Mouse (Mus musculus): Measurements from ENCODE around the gene Sult2b1. TPM values are rescaled to one million over a fixed set of nuclear protein-coding genes. Genes with fewer than 3 reads are reported as not detected.

Sult2b1 gene
- polyA plus RNA-seq, 2 experiments, result 0.35 to 0.43 TPM

GRCm38 (mm10) chr7:45798931-45799330 lies 14.5 kb upstream of the Sult2b1 start:
- DNase-seq (ENCODE audit: low read depth in 3 of 3, low spot score in 3 of 3), result peak in 1 of 3 experiments; percentile 40
- H3K9me3 ChIP-seq (ENCODE audit: control insufficient read depth, low read length), result no peaks in the 10 kb centered on the region
- H3K4me2 ChIP-seq (ENCODE audit: low read depth), result peak overlapping the region; percentile 78
- 37% methylated on average over 7 of the region's 7 CpGs for WGBS (ENCODE audit: insufficient replicate concordance)
- H3K27me3 ChIP-seq (ENCODE audit: control insufficient read depth, insufficient read depth, low read length), result peaks cover 26% of the 10 kb centered on the region
- H3K4me3 ChIP-seq (ENCODE audit: insufficient read depth in 1 of 2, low read depth in 2 of 2, low read length in 2 of 2), result peak overlapping the region in 1 of 2 experiments; percentile 51; a peak in 1 of 4 replicates
- no peak for ATAC-seq (ENCODE audit: insufficient read depth)
- H3K4me1 ChIP-seq (replicated peaks; ENCODE audit: control insufficient read depth in 2 of 2, insufficient read depth in 2 of 2, low read length in 1 of 2), result peaks cover 16 to 32% of the 10 kb centered on the region in 2 experiments
- H3K9ac ChIP-seq (replicated peaks), result no peak overlapping the region
- TF ChIP-seq CTCF (IDR thresholded peaks at IDR 0.05; ENCODE audit: low read depth) (no peak), EP300 (IDR thresholded peaks at IDR 0.05; ENCODE audit: low read depth) (no peak)
- H3K36me3 ChIP-seq (replicated peaks; ENCODE audit: control insufficient read depth, insufficient read depth, low read depth), result no peaks in the 10 kb centered on the region
- no peak overlapping the region for H3K27ac ChIP-seq

- peak overlapping the region; percentile 32; the same call in 1 of the 2 replicates for H3K9ac ChIP-seq (replicated peaks)
- ATAC-seq (ENCODE audit: insufficient read depth) (no peak), DNase-seq (ENCODE audit: low read depth in 3 of 3, low spot score in 3 of 3) (peak in 1 of 3 experiments; percentile 40)
- peaks cover 26% of the 10 kb centered on the region for H3K27me3 ChIP-seq (ENCODE audit: control insufficient read depth, insufficient read depth, low read length)
- peak overlapping the region; percentile 51 to 52 for H3K4me3 ChIP-seq (ENCODE audit: insufficient read depth in 1 of 2, low read depth in 2 of 2, low read length in 2 of 2)
- no peak overlapping the region for H3K27ac ChIP-seq
- no peaks in the 10 kb centered on the region for H3K9me3 ChIP-seq (ENCODE audit: control insufficient read depth, low read length)
- no peaks in the 10 kb centered on the region for H3K36me3 ChIP-seq (replicated peaks; ENCODE audit: control insufficient read depth, insufficient read depth, low read depth)
- peaks cover 16 to 32% of the 10 kb centered on the region in 2 experiments for H3K4me1 ChIP-seq (replicated peaks; ENCODE audit: control insufficient read depth in 2 of 2, insufficient read depth in 2 of 2, low read length in 1 of 2)
- peak overlapping the region; percentile 78 for H3K4me2 ChIP-seq (ENCODE audit: low read depth)
- under 1% methylated on average over 19 of the region's 19 CpGs for WGBS (ENCODE audit: insufficient replicate concordance)
- no peak for TF ChIP-seq EP300 (IDR thresholded peaks at IDR 0.05; ENCODE audit: low read depth)
- TF ChIP-seq CTCF (IDR thresholded peaks at IDR 0.05; ENCODE audit: low read depth), result no peak
Observed at GRCm38 (mm10) chr7:45798511-45798836, 14.0 kb upstream of the Sult2b1 start.

GRCm38 (mm10) chr7:45797661-45798510 lies 13.4 kb upstream of the Sult2b1 start:
- no peak for TF ChIP-seq CTCF (IDR thresholded peaks at IDR 0.05; ENCODE audit: low read depth)
- no peak for TF ChIP-seq EP300 (IDR thresholded peaks at IDR 0.05; ENCODE audit: low read depth)
- Histone ChIP-seq H3K27me3 (ENCODE audit: control insufficient read depth, insufficient read depth, low read length) (peaks cover 26% of the 10 kb centered on the region), H3K4me1 (replicated peaks; ENCODE audit: control insufficient read depth in 2 of 2, insufficient read depth in 2 of 2, low read length in 1 of 2) (peaks cover 16 to 32% of the 10 kb centered on the region in 2 experiments), H3K4me2 (ENCODE audit: low read depth) (peak overlapping the region; percentile 78), H3K36me3 (replicated peaks; ENCODE audit: control insufficient read depth, insufficient read depth, low read depth) (no peaks in the 10 kb centered on the region), H3K4me3 (ENCODE audit: insufficient read depth in 1 of 2, low read depth in 2 of 2, low read length in 2 of 2) (peak overlapping the region; percentile 51 to 52), H3K9me3 (ENCODE audit: control insufficient read depth, low read length) (no peaks in the 10 kb centered on the region), H3K27ac (no peak overlapping the region), H3K9ac (replicated peaks) (peak overlapping the region; percentile 32)
- DNase-seq (ENCODE audit: low read depth in 3 of 3, low spot score in 3 of 3) (no peak), ATAC-seq (ENCODE audit: insufficient read depth) (no peak)
- WGBS (ENCODE audit: insufficient replicate concordance), result 3% methylated on average over 60 of the region's 60 CpGs

GRCm38 (mm10) chr7:45796950-45797349 lies 12.5 kb upstream of the Sult2b1 start:
- ATAC-seq (ENCODE audit: insufficient read depth) (peak; percentile 83), DNase-seq (ENCODE audit: low read depth in 3 of 3, low spot score in 3 of 3) (peak; percentile 75 to 88 (median 84))
- TF ChIP-seq CTCF (IDR thresholded peaks at IDR 0.05; ENCODE audit: low read depth), result no peak
- TF ChIP-seq EP300 (IDR thresholded peaks at IDR 0.05; ENCODE audit: low read depth), result peak; percentile 72
- H3K9ac ChIP-seq (replicated peaks), result no peak overlapping the region; the same call in 1 of the 2 replicates
- peak overlapping the region; percentile 78 for H3K4me2 ChIP-seq (ENCODE audit: low read depth)
- H3K36me3 ChIP-seq (replicated peaks; ENCODE audit: control insufficient read depth, insufficient read depth, low read depth), result no peaks in the 10 kb centered on the region
- peak overlapping the region; percentile 8 to 17; a peak in 3 of 4 replicates for H3K4me3 ChIP-seq (ENCODE audit: insufficient read depth in 1 of 2, low read depth in 2 of 2, low read length in 2 of 2)
- peaks cover 16 to 32% of the 10 kb centered on the region in 2 experiments for H3K4me1 ChIP-seq (replicated peaks; ENCODE audit: control insufficient read depth in 2 of 2, insufficient read depth in 2 of 2, low read length in 1 of 2)
- H3K27ac ChIP-seq, result no peak overlapping the region
- 22% methylated on average over 6 of the region's 6 CpGs for WGBS (ENCODE audit: insufficient replicate concordance)
- H3K27me3 ChIP-seq (ENCODE audit: control insufficient read depth, insufficient read depth, low read length), result peaks cover 29% of the 10 kb centered on the region
- H3K9me3 ChIP-seq (ENCODE audit: control insufficient read depth, low read length), result no peaks in the 10 kb centered on the region

GRCm38 (mm10) chr7:45794971-45795370 lies 10.5 kb upstream of the Sult2b1 start:
- WGBS (ENCODE audit: insufficient replicate concordance), result 78% methylated on average over 26 of the region's 29 CpGs
- Histone ChIP-seq H3K27me3 (ENCODE audit: control insufficient read depth, insufficient read depth, low read length) (peaks cover 28% of the 10 kb centered on the region), H3K27ac (no peak overlapping the region), H3K9me3 (ENCODE audit: control insufficient read depth, low read length) (no peaks in the 10 kb centered on the region), H3K4me2 (ENCODE audit: low read depth) (no peak overlapping the region), H3K4me1 (replicated peaks; ENCODE audit: control insufficient read depth in 2 of 2, insufficient read depth in 2 of 2, low read length in 1 of 2) (peaks cover 16 to 22% of the 10 kb centered on the region in 2 experiments), H3K36me3 (replicated peaks; ENCODE audit: control insufficient read depth, insufficient read depth, low read depth) (no peaks in the 10 kb centered on the region), H3K9ac (replicated peaks) (no peak overlapping the region), H3K4me3 (ENCODE audit: insufficient read depth in 1 of 2, low read depth in 2 of 2, low read length in 2 of 2) (no peak overlapping the region)
- ATAC-seq (ENCODE audit: insufficient read depth), result no peak
- DNase-seq (ENCODE audit: low read depth in 3 of 3, low spot score in 3 of 3), result no peak
- TF ChIP-seq CTCF (IDR thresholded peaks at IDR 0.05; ENCODE audit: low read depth) (no peak), EP300 (IDR thresholded peaks at IDR 0.05; ENCODE audit: low read depth) (no peak)
